Mouse (Mus musculus): ENCODE data around the gene Kdm6b. TPM values are rescaled to one million over a fixed set of nuclear protein-coding genes. Genes with fewer than 3 reads are reported as not detected.
A peak's percentile ranks its signal among the peaks of the same experiment; 100 is the strongest.

The Kdm6b gene
- polyA plus RNA-seq, 1 experiment from 2014 or later = 52.8 TPM

GRCm38 (mm10) chr11:69369215-69369989 lies 44.1 kb downstream of the Kdm6b start, which contains the start of gene Chd3:
Chd3 (minus strand) TSS chr11:69369406.
- Histone ChIP-seq H3K4me1 (replicated peaks; ENCODE audit: control insufficient read depth, insufficient read depth, low read length) (peaks cover 44% of the 10 kb centered on the region), H3K27me3 (replicated peaks; ENCODE audit: control insufficient read depth, insufficient read depth, low read length) (no peaks in the 10 kb centered on the region), H3K4me2 (ENCODE audit: low read length) (peak within 1 kb of the TSS; percentile 98), H3K4me3 (replicated peaks; ENCODE audit: low read length) (peak within 1 kb of the TSS; percentile 67), H3K9me3 (ENCODE audit: control insufficient read depth, low read length) (no peaks in the 10 kb centered on the region), H3K9ac (replicated peaks; ENCODE audit: low read depth, low read length) (peak within 1 kb of the TSS; percentile 99), H3K36me3 (ENCODE audit: control insufficient read depth, insufficient read depth) (no peaks in the 10 kb centered on the region), H3K27ac (ENCODE audit: low read length) (peak within 1 kb of the TSS; percentile 100)
- no peak for ATAC-seq
- under 1% methylated on average over 19 of the region's 34 CpGs for WGBS

- peak overlapping the region; percentile 100 for H3K27ac ChIP-seq (ENCODE audit: low read length)
Observed at GRCm38 (mm10) chr11:69368356-69369214, 44.9 kb downstream of the Kdm6b start.

GRCm38 (mm10) chr11:69367616-69368355 lies 45.7 kb downstream of the Kdm6b start:
- Histone ChIP-seq H3K36me3 (ENCODE audit: control insufficient read depth, insufficient read depth) (peaks cover 10% of the 10 kb centered on the region), H3K9ac (replicated peaks; ENCODE audit: low read depth, low read length) (peak overlapping the region; percentile 99), H3K27ac (ENCODE audit: low read length) (peak overlapping the region; percentile 100), H3K4me1 (replicated peaks; ENCODE audit: control insufficient read depth, insufficient read depth, low read length) (peaks cover 44% of the 10 kb centered on the region), H3K4me3 (replicated peaks; ENCODE audit: low read length) (peak overlapping the region; percentile 67), H3K27me3 (replicated peaks; ENCODE audit: control insufficient read depth, insufficient read depth, low read length) (no peaks in the 10 kb centered on the region), H3K4me2 (ENCODE audit: low read length) (peak overlapping the region; percentile 98), H3K9me3 (ENCODE audit: control insufficient read depth, low read length) (no peaks in the 10 kb centered on the region)
- WGBS = 2% methylated on average over 22 of the region's 22 CpGs
- no peak for ATAC-seq

More at GRCm38 (mm10) chr11:69368356-69369214, 44.9 kb downstream of the Kdm6b start:
- Histone ChIP-seq H3K4me2 (ENCODE audit: low read length) (peak overlapping the region; percentile 98), H3K4me1 (replicated peaks; ENCODE audit: control insufficient read depth, insufficient read depth, low read length) (peaks cover 49% of the 10 kb centered on the region), H3K27me3 (replicated peaks; ENCODE audit: control insufficient read depth, insufficient read depth, low read length) (no peaks in the 10 kb centered on the region), H3K9me3 (ENCODE audit: control insufficient read depth, low read length) (no peaks in the 10 kb centered on the region), H3K36me3 (ENCODE audit: control insufficient read depth, insufficient read depth) (peaks cover 6% of the 10 kb centered on the region), H3K9ac (replicated peaks; ENCODE audit: low read depth, low read length) (peak overlapping the region; percentile 99), H3K4me3 (replicated peaks; ENCODE audit: low read length) (peak overlapping the region; percentile 67)
- no peak for ATAC-seq
- WGBS = under 1% methylated on average over 67 of the region's 106 CpGs

- peaks cover 42% of the 10 kb centered on the region for H3K4me1 ChIP-seq (replicated peaks; ENCODE audit: control insufficient read depth, insufficient read depth, low read length)
Observed at GRCm38 (mm10) chr11:69366855-69367615, 46.4 kb downstream of the Kdm6b start.

GRCm38 (mm10) chr11:69366157-69366854 lies 47.2 kb downstream of the Kdm6b start:
- peak overlapping the region; percentile 98 for H3K4me2 ChIP-seq (ENCODE audit: low read length)
- peaks cover 39% of the 10 kb centered on the region for H3K4me1 ChIP-seq (replicated peaks; ENCODE audit: control insufficient read depth, insufficient read depth, low read length)

More at GRCm38 (mm10) chr11:69366855-69367615, 46.4 kb downstream of the Kdm6b start:
- peak; percentile 1; the same call in 1 of the 2 replicates for ATAC-seq
- H3K9me3 ChIP-seq (ENCODE audit: control insufficient read depth, low read length) = no peaks in the 10 kb centered on the region
- peak overlapping the region; percentile 100 for H3K27ac ChIP-seq (ENCODE audit: low read length)
- peak overlapping the region; percentile 99 for H3K9ac ChIP-seq (replicated peaks; ENCODE audit: low read depth, low read length)
- WGBS = 0% methylated on average over 22 of the region's 22 CpGs
- H3K4me2 ChIP-seq (ENCODE audit: low read length) = peak overlapping the region; percentile 98
- peaks cover 12% of the 10 kb centered on the region for H3K36me3 ChIP-seq (ENCODE audit: control insufficient read depth, insufficient read depth)
- H3K27me3 ChIP-seq (replicated peaks; ENCODE audit: control insufficient read depth, insufficient read depth, low read length) = no peaks in the 10 kb centered on the region
- peak overlapping the region; percentile 67 for H3K4me3 ChIP-seq (replicated peaks; ENCODE audit: low read length)

GRCm38 (mm10) chr11:69365722-69366121 lies 47.8 kb downstream of the Kdm6b start:
- H3K9ac ChIP-seq (replicated peaks; ENCODE audit: low read depth, low read length) = peak overlapping the region; percentile 69
- H3K9me3 ChIP-seq (ENCODE audit: control insufficient read depth, low read length) = no peaks in the 10 kb centered on the region
- H3K27ac ChIP-seq (ENCODE audit: low read length) = peak overlapping the region; percentile 100
- peak overlapping the region; percentile 98 for H3K4me2 ChIP-seq (ENCODE audit: low read length)
- H3K4me3 ChIP-seq (replicated peaks; ENCODE audit: low read length) = peak overlapping the region; percentile 67
- H3K4me1 ChIP-seq (replicated peaks; ENCODE audit: control insufficient read depth, insufficient read depth, low read length) = peaks cover 34% of the 10 kb centered on the region
- 21% methylated on average over 6 of the region's 6 CpGs for WGBS
- ATAC-seq = no peak
- H3K36me3 ChIP-seq (ENCODE audit: control insufficient read depth, insufficient read depth) = peaks cover 23% of the 10 kb centered on the region
- no peaks in the 10 kb centered on the region for H3K27me3 ChIP-seq (replicated peaks; ENCODE audit: control insufficient read depth, insufficient read depth, low read length)

More at GRCm38 (mm10) chr11:69366157-69366854, 47.2 kb downstream of the Kdm6b start:
- Histone ChIP-seq H3K36me3 (ENCODE audit: control insufficient read depth, insufficient read depth) (peaks cover 19% of the 10 kb centered on the region), H3K9me3 (ENCODE audit: control insufficient read depth, low read length) (no peaks in the 10 kb centered on the region), H3K27me3 (replicated peaks; ENCODE audit: control insufficient read depth, insufficient read depth, low read length) (no peaks in the 10 kb centered on the region), H3K27ac (ENCODE audit: low read length) (peak overlapping the region; percentile 100), H3K9ac (replicated peaks; ENCODE audit: low read depth, low read length) (peak overlapping the region; percentile 99), H3K4me3 (replicated peaks; ENCODE audit: low read length) (peak overlapping the region; percentile 67)
- ATAC-seq = peak; percentile 77
- WGBS = 0% methylated on average over 24 of the region's 26 CpGs

- 0% methylated on average over 6 of the region's 6 CpGs for WGBS
- Histone ChIP-seq H3K4me2 (ENCODE audit: low read length) (peak overlapping the region; percentile 98), H3K4me3 (replicated peaks; ENCODE audit: low read length) (peak overlapping the region; percentile 67), H3K27ac (ENCODE audit: low read length) (peak overlapping the region; percentile 100), H3K4me1 (replicated peaks; ENCODE audit: control insufficient read depth, insufficient read depth, low read length) (peaks cover 30% of the 10 kb centered on the region), H3K36me3 (ENCODE audit: control insufficient read depth, insufficient read depth) (peaks cover 30% of the 10 kb centered on the region), H3K27me3 (replicated peaks; ENCODE audit: control insufficient read depth, insufficient read depth, low read length) (no peaks in the 10 kb centered on the region), H3K9me3 (ENCODE audit: control insufficient read depth, low read length) (no peaks in the 10 kb centered on the region), H3K9ac (replicated peaks; ENCODE audit: low read depth, low read length) (peak overlapping the region; percentile 69)
- peak; percentile 58 for ATAC-seq
Observed at GRCm38 (mm10) chr11:69364910-69365309, 48.6 kb downstream of the Kdm6b start.

- no peak for ATAC-seq
- Histone ChIP-seq H3K4me3 (replicated peaks; ENCODE audit: low read length) (no peak overlapping the region), H3K27ac (ENCODE audit: low read length) (peak overlapping the region; percentile 100), H3K9ac (replicated peaks; ENCODE audit: low read depth, low read length) (peak overlapping the region; percentile 30; the same call in 1 of the 2 replicates), H3K4me1 (replicated peaks; ENCODE audit: control insufficient read depth, insufficient read depth, low read length) (peaks cover 30% of the 10 kb centered on the region), H3K9me3 (ENCODE audit: control insufficient read depth, low read length) (no peaks in the 10 kb centered on the region), H3K36me3 (ENCODE audit: control insufficient read depth, insufficient read depth) (peaks cover 36% of the 10 kb centered on the region), H3K27me3 (replicated peaks; ENCODE audit: control insufficient read depth, insufficient read depth, low read length) (no peaks in the 10 kb centered on the region), H3K4me2 (ENCODE audit: low read length) (peak overlapping the region; percentile 98)
- 41% methylated on average over 8 of the region's 8 CpGs for WGBS
Observed at GRCm38 (mm10) chr11:69364376-69364775, 49.1 kb downstream of the Kdm6b start.

All from forebrain, embryonic 16.5 days (tissue).